Mouse (Mus musculus): ENCODE data around the gene Ubiad1. TPM values are rescaled to one million over a fixed set of nuclear protein-coding genes. Genes with fewer than 3 reads are reported as not detected.

Gene Ubiad1
- polyA plus RNA-seq, 1 experiment from 2014 or later, result 21.3 TPM

GRCm38 (mm10) chr4:148468396-148468795 lies 23.8 kb upstream of the Ubiad1 start:
- Histone ChIP-seq H3K9ac (no peak overlapping the region), H3K4me2 (replicated peaks) (no peak overlapping the region), H3K9me3 (no peaks in the 10 kb centered on the region), H3K36me3 (peaks cover 92% of the 10 kb centered on the region), H3K27me3 (no peaks in the 10 kb centered on the region), H3K4me1 (peaks cover 3% of the 10 kb centered on the region; the same call in 1 of the 2 replicates), H3K4me3 (no peak overlapping the region), H3K27ac (no peak overlapping the region)
- WGBS, result 92% methylated on average over 10 of the region's 10 CpGs
- ATAC-seq (ENCODE audit: insufficient number of reproducible peaks, insufficient read depth, low FRiP score, low TSS enrichment), result no peak

- WGBS, result 94% methylated on average over 5 of the region's 5 CpGs
- no peak overlapping the region for H3K27ac ChIP-seq
- no peaks in the 10 kb centered on the region for H3K4me1 ChIP-seq
- no peaks in the 10 kb centered on the region for H3K9me3 ChIP-seq
- H3K27me3 ChIP-seq, result no peaks in the 10 kb centered on the region
- no peak overlapping the region for H3K9ac ChIP-seq
- peaks cover 92% of the 10 kb centered on the region for H3K36me3 ChIP-seq
- no peak overlapping the region for H3K4me3 ChIP-seq
- no peak for ATAC-seq (ENCODE audit: insufficient number of reproducible peaks, insufficient read depth, low FRiP score, low TSS enrichment)
- H3K4me2 ChIP-seq (replicated peaks), result no peak overlapping the region
These were observed 22.0 kb upstream of the Ubiad1 start for GRCm38 (mm10) chr4:148466511-148467079.

- Histone ChIP-seq H3K9ac (no peak overlapping the region), H3K4me2 (replicated peaks) (no peak overlapping the region), H3K9me3 (no peaks in the 10 kb centered on the region), H3K27ac (no peak overlapping the region), H3K4me3 (no peak overlapping the region), H3K27me3 (no peaks in the 10 kb centered on the region), H3K4me1 (no peaks in the 10 kb centered on the region), H3K36me3 (peaks cover 95% of the 10 kb centered on the region)
- ATAC-seq (ENCODE audit: insufficient number of reproducible peaks, insufficient read depth, low FRiP score, low TSS enrichment), result no peak
- 94% methylated on average over 12 of the region's 12 CpGs for WGBS
These were observed 20.3 kb upstream of the Ubiad1 start for GRCm38 (mm10) chr4:148464869-148465268.

- Histone ChIP-seq H3K9ac (no peak overlapping the region), H3K4me2 (replicated peaks) (no peak overlapping the region), H3K9me3 (no peaks in the 10 kb centered on the region), H3K27me3 (no peaks in the 10 kb centered on the region), H3K36me3 (peaks cover 96% of the 10 kb centered on the region), H3K4me1 (no peaks in the 10 kb centered on the region), H3K4me3 (no peak overlapping the region), H3K27ac (no peak overlapping the region)
- 89% methylated on average over 12 of the region's 12 CpGs for WGBS
- no peak for ATAC-seq (ENCODE audit: insufficient number of reproducible peaks, insufficient read depth, low FRiP score, low TSS enrichment)
These were observed 19.7 kb upstream of the Ubiad1 start for GRCm38 (mm10) chr4:148464301-148464700.

- no peaks in the 10 kb centered on the region for H3K9me3 ChIP-seq
- no peak overlapping the region for H3K9ac ChIP-seq
- H3K36me3 ChIP-seq, result peaks cover 97% of the 10 kb centered on the region
- H3K4me2 ChIP-seq (replicated peaks), result no peak overlapping the region
- H3K4me3 ChIP-seq, result no peak overlapping the region
- H3K27me3 ChIP-seq, result no peaks in the 10 kb centered on the region
- WGBS, result 84% methylated on average over 14 of the region's 14 CpGs
- H3K4me1 ChIP-seq, result no peaks in the 10 kb centered on the region
- ATAC-seq (ENCODE audit: insufficient number of reproducible peaks, insufficient read depth, low FRiP score, low TSS enrichment), result no peak
- no peak overlapping the region for H3K27ac ChIP-seq
These were observed 18.8 kb upstream of the Ubiad1 start for GRCm38 (mm10) chr4:148463208-148463960.

GRCm38 (mm10) chr4:148462717-148463116 lies 18.1 kb upstream of the Ubiad1 start:
- no peak for ATAC-seq (ENCODE audit: insufficient number of reproducible peaks, insufficient read depth, low FRiP score, low TSS enrichment)
- Histone ChIP-seq H3K4me1 (no peaks in the 10 kb centered on the region), H3K9ac (no peak overlapping the region), H3K27me3 (no peaks in the 10 kb centered on the region), H3K27ac (no peak overlapping the region), H3K4me3 (no peak overlapping the region), H3K9me3 (no peaks in the 10 kb centered on the region), H3K36me3 (peaks cover 97% of the 10 kb centered on the region), H3K4me2 (replicated peaks) (no peak overlapping the region)
- WGBS, result 91% methylated on average over 13 of the region's 13 CpGs

GRCm38 (mm10) chr4:148461772-148462171 lies 17.2 kb upstream of the Ubiad1 start:
- WGBS, result 82% methylated on average over 4 of the region's 4 CpGs
- Histone ChIP-seq H3K4me1 (no peaks in the 10 kb centered on the region), H3K36me3 (peaks cover 97% of the 10 kb centered on the region)

GRCm38 (mm10) chr4:148460656-148461284 lies 16.2 kb upstream of the Ubiad1 start:
- H3K27ac ChIP-seq, result no peak overlapping the region
- no peak overlapping the region for H3K4me2 ChIP-seq (replicated peaks)
- no peak overlapping the region for H3K4me3 ChIP-seq
- peaks cover 97% of the 10 kb centered on the region for H3K36me3 ChIP-seq
- H3K9me3 ChIP-seq, result no peaks in the 10 kb centered on the region
- no peaks in the 10 kb centered on the region for H3K4me1 ChIP-seq
- no peaks in the 10 kb centered on the region for H3K27me3 ChIP-seq
- ATAC-seq (ENCODE audit: insufficient number of reproducible peaks, insufficient read depth, low FRiP score, low TSS enrichment), result no peak
- 88% methylated on average over 12 of the region's 12 CpGs for WGBS
- no peak overlapping the region for H3K9ac ChIP-seq

More at GRCm38 (mm10) chr4:148461772-148462171, 17.2 kb upstream of the Ubiad1 start:
- no peaks in the 10 kb centered on the region for H3K9me3 ChIP-seq
- H3K27me3 ChIP-seq, result no peaks in the 10 kb centered on the region
- no peak for ATAC-seq (ENCODE audit: insufficient number of reproducible peaks, insufficient read depth, low FRiP score, low TSS enrichment)
- no peak overlapping the region for H3K4me3 ChIP-seq
- no peak overlapping the region for H3K4me2 ChIP-seq (replicated peaks)
- H3K27ac ChIP-seq, result no peak overlapping the region
- H3K9ac ChIP-seq, result no peak overlapping the region

- Histone ChIP-seq H3K4me1 (no peaks in the 10 kb centered on the region), H3K36me3 (peaks cover 82% of the 10 kb centered on the region), H3K9me3 (no peaks in the 10 kb centered on the region), H3K4me2 (replicated peaks) (no peak overlapping the region), H3K4me3 (no peak overlapping the region), H3K27ac (no peak overlapping the region), H3K27me3 (no peaks in the 10 kb centered on the region), H3K9ac (no peak overlapping the region)
- ATAC-seq (ENCODE audit: insufficient number of reproducible peaks, insufficient read depth, low FRiP score, low TSS enrichment), result no peak
- 95% methylated on average over 5 of the region's 5 CpGs for WGBS
These were observed 11.0 kb upstream of the Ubiad1 start for GRCm38 (mm10) chr4:148455477-148456025.

GRCm38 (mm10) chr4:148453707-148454106 lies 9.1 kb upstream of the Ubiad1 start:
- H3K4me1 ChIP-seq, result peaks cover 8% of the 10 kb centered on the region
- no peak overlapping the region for H3K4me2 ChIP-seq (replicated peaks)
- H3K9ac ChIP-seq, result no peak overlapping the region
- WGBS, result 91% methylated on average over 11 of the region's 11 CpGs
- no peaks in the 10 kb centered on the region for H3K27me3 ChIP-seq
- H3K4me3 ChIP-seq, result no peak overlapping the region
- peaks cover 64% of the 10 kb centered on the region for H3K36me3 ChIP-seq
- no peaks in the 10 kb centered on the region for H3K9me3 ChIP-seq
- H3K27ac ChIP-seq, result no peak overlapping the region
- ATAC-seq (ENCODE audit: insufficient number of reproducible peaks, insufficient read depth, low FRiP score, low TSS enrichment), result no peak

GRCm38 (mm10) chr4:148448853-148449245 lies 4.3 kb upstream of the Ubiad1 start:
- under 1% methylated on average over 15 of the region's 15 CpGs for WGBS
- Histone ChIP-seq H3K36me3 (peaks cover 18% of the 10 kb centered on the region), H3K27me3 (no peaks in the 10 kb centered on the region), H3K4me1 (peaks cover 16% of the 10 kb centered on the region), H3K9ac (peak overlapping the region; percentile 86), H3K27ac (peak overlapping the region; percentile 48; the same call in 1 of the 2 replicates), H3K4me2 (replicated peaks) (peak overlapping the region; percentile 79), H3K4me3 (peak overlapping the region; percentile 88), H3K9me3 (no peaks in the 10 kb centered on the region)
- ATAC-seq (ENCODE audit: insufficient number of reproducible peaks, insufficient read depth, low FRiP score, low TSS enrichment), result no peak
